Mouse (Mus musculus) liver, embryonic 16.5 days (tissue): ENCODE results near the gene Banp. TPM values are rescaled to one million over a fixed set of nuclear protein-coding genes. Genes with fewer than 3 reads are reported as not detected.
A peak's percentile ranks its signal among the peaks of the same experiment; 100 is the strongest.

ENCODE experiments used
- ATAC-seq: fragments of 200-750 bp; cut with Nextera tagmentation; 2 replicates; pipeline ENCODE4 v1.8.0; 2017; ENCODE audit warnings: low read depth, mild to moderate bottlenecking, moderate number of reproducible peaks, moderate library complexity
- H3K27ac ChIP-seq: fragments of 300-500 bp; sonication (generic); 2 replicates; pipeline ENCODE4 v1.5.1; 2014; ENCODE audit warnings: mild to moderate bottlenecking, low read length
- H3K27me3 ChIP-seq: fragments of 300-500 bp; sonication (generic); 2 replicates; pipeline ENCODE4 v1.6.1; 2014; ENCODE audit warnings: low read depth, low read length, mixed read lengths; ENCODE audit not compliant: control insufficient read depth, insufficient read depth
- H3K36me3 ChIP-seq: fragments of 300-500 bp; sonication (generic); 2 replicates; pipeline ENCODE4 v1.6.1; 2014; ENCODE audit warnings: mild to moderate bottlenecking; ENCODE audit not compliant: control insufficient read depth, insufficient read depth
- H3K4me1 ChIP-seq: fragments of 300-500 bp; sonication (generic); 2 replicates; pipeline ENCODE4 v1.6.1; 2014; ENCODE audit warnings: low read depth, low read length, mixed read lengths; ENCODE audit not compliant: control insufficient read depth
- H3K4me2 ChIP-seq: fragments of 300-500 bp; sonication (generic); 2 replicates; pipeline ENCODE4 v1.6.1; 2014; ENCODE audit warnings: low read depth, low read length, mixed read lengths
- H3K4me3 ChIP-seq: fragments of 300-500 bp; sonication (generic); 2 replicates; pipeline ENCODE4 v1.5.1; 2014; ENCODE audit warnings: low read depth, mild to moderate bottlenecking, low read length
- H3K9ac ChIP-seq: fragments of 300-500 bp; sonication (generic); 2 replicates; pipeline ENCODE4 v1.6.1; 2014; ENCODE audit warnings: low read depth, low read length
- H3K9me3 ChIP-seq: fragments of 300-500 bp; sonication (generic); replicated peaks from 2 replicates; pipeline ENCODE4 v1.6.1; 2016; ENCODE audit warnings: low read length; ENCODE audit not compliant: control insufficient read depth
- WGBS: fragments of 180-500 bp; shearing (Covaris S2); extraction: QIAGEN DNeasy Blood & Tissue Kit; methylation state at CpG from one replicate; pipeline ENCODE4 v1.1.7; 2014; ENCODE audit not compliant: insufficient replicate concordance; 5-methylcytosine and 5-hydroxymethylcytosine counted together
- polyA plus RNA-seq: library from polyadenylated mRNA; unstranded; fragments of >200 nt; fragmentation: Nextera tagmentation; extraction: Ambion mirVana; gene quantifications from 2 replicates; pipeline ENCODE4 v1.2.1, GENCODE M21; 2015

The Banp gene
- polyA plus RNA-seq: 17.1 and 20.2 TPM in 2 replicates

GRCm38 (mm10) chr8:121949222-121949800, at the start of gene Banp:
TSS of gene Banp (plus strand) at chr8:121949750.
- Histone ChIP-seq H3K9me3 (no peaks in the 10 kb centered on the region), H3K27me3 (no peaks in the 10 kb centered on the region), H3K27ac (peak within 1 kb of the TSS; percentile 96), H3K36me3 (no peaks in the 10 kb centered on the region), H3K4me2 (peak within 1 kb of the TSS; percentile 94), H3K4me3 (peak within 1 kb of the TSS; percentile 90), H3K9ac (peak within 1 kb of the TSS; percentile 97), H3K4me1 (peaks cover 59% of the 10 kb centered on the region)
- ATAC-seq: no peak
- WGBS: 45% methylated on average over 6 of the region's 6 CpGs

DNA sequence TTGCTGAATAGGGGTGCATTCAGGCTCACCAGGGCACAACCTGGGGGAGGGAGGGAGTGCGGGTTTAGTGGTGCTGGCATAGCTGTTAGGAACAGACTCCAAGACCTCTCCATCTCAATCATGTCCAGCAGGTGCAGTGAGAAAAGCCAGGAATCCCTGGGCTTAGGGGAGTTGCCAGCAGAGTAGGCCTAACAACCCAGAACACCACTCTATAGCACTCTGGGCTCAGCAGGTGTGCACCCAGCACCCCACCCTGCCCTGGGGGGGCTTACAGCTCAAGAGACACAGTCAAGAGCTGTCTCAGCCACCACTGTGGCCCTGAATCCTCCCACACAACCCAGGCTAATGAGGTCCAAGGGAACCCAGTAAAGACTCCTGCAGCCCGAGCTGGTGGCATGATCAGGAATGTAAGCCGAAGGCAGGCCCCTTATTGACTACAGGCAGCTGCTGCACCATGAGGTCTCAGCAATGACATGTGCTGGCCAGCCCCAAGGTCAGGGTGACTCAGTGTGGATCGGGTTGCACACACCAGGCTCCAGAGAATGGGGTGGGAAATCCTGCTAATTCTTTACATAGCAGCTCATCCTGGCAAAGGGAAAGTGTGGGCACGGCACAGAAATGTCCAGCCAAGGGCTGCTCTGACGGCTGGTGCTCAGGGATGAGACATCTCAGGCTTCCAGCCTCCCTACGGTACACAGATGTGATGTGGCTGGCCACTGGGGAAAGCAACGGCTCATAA, 47.9 kb upstream of the Banp start:
- Histone ChIP-seq H3K36me3 (peaks cover 9% of the 10 kb centered on the region), H3K4me1 (peaks cover 92% of the 10 kb centered on the region), H3K4me2 (0 out of 2 replicates have a peak overlapping the region, but pooled peaks have one; percentile 70), H3K9ac (peak overlapping the region; percentile 53), H3K9me3 (no peaks in the 10 kb centered on the region), H3K4me3 (no peak overlapping the region), H3K27ac (peak overlapping the region; percentile 98), H3K27me3 (no peaks in the 10 kb centered on the region)
- no peak for ATAC-seq
- WGBS: 75% methylated on average over 8 of the region's 8 CpGs

GRCm38 (mm10) chr8:121903977-121904376, 45.6 kb upstream of the Banp start:
- peaks cover 84% of the 10 kb centered on the region for H3K4me1 ChIP-seq
- no peaks in the 10 kb centered on the region for H3K9me3 ChIP-seq
- peak overlapping the region; percentile 84 for H3K4me2 ChIP-seq
- peak overlapping the region; percentile 93 for H3K4me3 ChIP-seq
- 45% methylated on average over 6 of the region's 6 CpGs for WGBS
- peaks cover 9% of the 10 kb centered on the region for H3K36me3 ChIP-seq
- no peak for ATAC-seq
- no peak overlapping the region for H3K27ac ChIP-seq
- no peaks in the 10 kb centered on the region for H3K27me3 ChIP-seq
- H3K9ac ChIP-seq: peak overlapping the region; percentile 92; the same call in 1 of the 2 replicates

DNA sequence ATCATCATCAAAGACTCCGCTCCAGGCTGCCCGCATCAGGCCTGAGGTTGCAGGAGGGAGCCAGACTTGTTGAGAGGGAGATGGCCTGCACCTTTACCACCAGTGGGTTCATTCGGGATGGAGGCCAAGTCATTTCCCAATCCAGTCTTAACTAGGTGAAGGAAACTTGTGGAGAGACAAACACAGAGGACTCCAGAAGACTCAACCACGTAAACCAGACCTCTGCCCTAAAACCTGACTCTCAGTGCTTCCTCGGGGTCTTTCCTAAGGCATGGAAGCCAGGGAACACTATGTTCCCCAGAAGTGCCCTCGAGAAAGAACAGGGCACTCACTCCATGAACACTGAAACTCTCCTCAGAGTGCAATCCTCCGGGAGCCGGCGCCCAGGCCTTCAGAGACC, 44.6 kb upstream of the Banp start:
- 79% methylated on average over 9 of the region's 9 CpGs for WGBS
- Histone ChIP-seq H3K9ac (peak overlapping the region; percentile 92), H3K4me3 (peak overlapping the region; percentile 93), H3K27me3 (no peaks in the 10 kb centered on the region), H3K27ac (peak overlapping the region; percentile 6; the same call in 1 of the 2 replicates), H3K4me1 (peaks cover 85% of the 10 kb centered on the region), H3K36me3 (peaks cover 9% of the 10 kb centered on the region), H3K4me2 (peak overlapping the region; percentile 84), H3K9me3 (no peaks in the 10 kb centered on the region)
- ATAC-seq: no peak

GRCm38 (mm10) chr8:121905420-121905819, 44.1 kb upstream of the Banp start:
- WGBS: 43% methylated on average over 1 of the region's 1 CpGs
- H3K4me1 ChIP-seq: peaks cover 82% of the 10 kb centered on the region
- H3K36me3 ChIP-seq: peaks cover 9% of the 10 kb centered on the region
- H3K9me3 ChIP-seq: no peaks in the 10 kb centered on the region
- peak overlapping the region; percentile 92 for H3K9ac ChIP-seq
- H3K4me3 ChIP-seq: peak overlapping the region; percentile 93
- H3K27me3 ChIP-seq: no peaks in the 10 kb centered on the region
- H3K4me2 ChIP-seq: peak overlapping the region; percentile 84
- peak overlapping the region; percentile 70 for H3K27ac ChIP-seq
- ATAC-seq: no peak

DNA sequence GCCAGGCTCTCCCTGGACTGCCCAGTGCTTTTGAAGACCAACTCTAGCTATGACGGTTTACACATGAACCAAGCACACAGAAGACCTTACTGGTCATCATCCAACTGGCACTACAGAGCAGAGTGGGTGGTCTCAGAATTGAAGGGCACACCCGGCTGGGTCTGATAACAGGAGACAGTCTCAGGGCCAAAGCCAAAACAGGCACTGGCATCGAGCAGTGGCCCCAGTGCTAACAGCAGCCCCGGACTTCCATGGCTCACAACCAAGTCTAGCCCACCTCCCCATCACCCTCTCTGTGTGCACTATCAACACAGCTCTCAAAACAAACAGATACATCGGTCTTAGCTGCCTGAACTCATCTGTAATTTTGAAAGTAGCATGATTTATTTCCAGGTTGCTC, 43.7 kb upstream of the Banp start:
- H3K27me3 ChIP-seq: no peaks in the 10 kb centered on the region
- no peaks in the 10 kb centered on the region for H3K9me3 ChIP-seq
- 9% methylated on average over 5 of the region's 5 CpGs for WGBS
- peak overlapping the region; percentile 70 for H3K27ac ChIP-seq
- peak overlapping the region; percentile 93 for H3K4me3 ChIP-seq
- ATAC-seq: peak; percentile 7; the same call in 1 of the 2 replicates
- peak overlapping the region; percentile 84 for H3K4me2 ChIP-seq
- peaks cover 9% of the 10 kb centered on the region for H3K36me3 ChIP-seq
- peaks cover 77% of the 10 kb centered on the region for H3K4me1 ChIP-seq
- peak overlapping the region; percentile 92 for H3K9ac ChIP-seq

GRCm38 (mm10) chr8:121906542-121907512, 42.7 kb upstream of the Banp start:
- Histone ChIP-seq H3K4me2 (peak overlapping the region; percentile 84), H3K36me3 (peaks cover 9% of the 10 kb centered on the region), H3K27ac (peak overlapping the region; percentile 70), H3K4me1 (peaks cover 68% of the 10 kb centered on the region), H3K4me3 (peak overlapping the region; percentile 93), H3K27me3 (no peaks in the 10 kb centered on the region), H3K9me3 (no peaks in the 10 kb centered on the region), H3K9ac (peak overlapping the region; percentile 92)
- under 1% methylated on average over 72 of the region's 72 CpGs for WGBS
- ATAC-seq: peak; percentile 39

DNA sequence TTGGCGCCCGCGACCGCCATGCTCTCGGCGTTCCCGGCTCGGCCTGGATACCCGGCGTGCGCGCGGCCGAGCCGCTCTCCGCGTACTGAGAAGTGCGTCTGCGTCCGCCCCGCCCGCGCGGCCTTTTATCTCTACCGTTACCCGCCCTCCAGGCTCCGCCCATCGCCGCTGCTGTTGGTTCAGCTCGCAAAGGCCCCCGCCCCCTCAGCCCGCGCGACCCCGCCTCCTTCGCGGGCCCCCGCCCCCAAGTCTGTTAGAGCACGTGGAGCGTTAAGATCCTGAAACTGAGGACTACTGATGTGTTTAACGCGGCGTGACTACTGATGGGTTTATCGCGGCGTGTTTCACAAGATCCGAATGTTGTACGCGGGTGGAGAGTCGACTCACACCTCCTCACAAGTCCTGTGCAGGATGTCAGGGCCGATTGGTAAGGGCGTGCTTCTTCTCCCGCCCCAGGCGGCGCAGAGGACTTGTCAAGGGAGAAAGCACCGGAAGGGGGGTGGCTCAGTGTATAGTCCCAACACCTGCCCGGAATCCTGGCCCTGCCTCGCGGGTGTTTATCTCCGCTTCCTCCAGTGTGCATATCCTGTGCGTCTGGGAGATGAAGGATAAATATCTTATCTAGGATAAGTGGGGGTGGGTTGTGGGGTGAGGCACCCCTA, 41.8 kb upstream of the Banp start, which contains the start of gene Slc7a5:
TSS of gene Slc7a5 (minus strand) at position 108 of the 662 bp plus-strand sequence.
- H3K4me2 ChIP-seq: peak within 1 kb of the TSS; percentile 94
- peaks cover 5% of the 10 kb centered on the region; the same call in 1 of the 2 replicates for H3K36me3 ChIP-seq
- no peaks in the 10 kb centered on the region for H3K9me3 ChIP-seq
- H3K27me3 ChIP-seq: no peaks in the 10 kb centered on the region
- peak within 1 kb of the TSS; percentile 93 for H3K4me3 ChIP-seq
- H3K9ac ChIP-seq: peak within 1 kb of the TSS; percentile 92
- ATAC-seq: peak; percentile 88
- H3K4me1 ChIP-seq: peaks cover 62% of the 10 kb centered on the region
- under 1% methylated on average over 60 of the region's 61 CpGs for WGBS
- H3K27ac ChIP-seq: peak within 1 kb of the TSS; percentile 70
